Comparison of ENCODE assay signal across 8 mouse cellular contexts in genomic region chr13:21275021-21275814, GRCm38 (mm10). TPM values are rescaled to one million over a fixed set of nuclear protein-coding genes. Genes with fewer than 3 reads are reported as not detected.
DNase-seq lines count a peak whose midpoint lies in the region; ATAC-seq lines count a peak whose summit lies in the region.

No protein-coding gene starts in this region.

- WGBS in midbrain, embryonic 12.5 days: under 1% methylated on average over 29 of the region's 29 CpGs

- peak overlapping the region; percentile 59 for H3K4me3 ChIP-seq in midbrain, embryonic 12.5 days

- DNase-seq in right cerebral cortex, adult 2 months (ENCODE audit: low spot score in 2 of 2): peak; percentile 58 to 62
- DNase-seq in right cerebral cortex, postnatal 36 days (ENCODE audit: low spot score in 2 of 2): no peak
- DNase-seq in cerebellum, adult 8-10 months: peak; percentile 42
- DNase-seq in layer of hippocampus, postnatal 10 days (ENCODE audit: low spot score in 2 of 2): peak; percentile 22 to 31
- no peak for DNase-seq in urinary bladder, postnatal 36 days (ENCODE audit: low spot score in 2 of 2)
- no peak for DNase-seq in thymus, postnatal 4 days

- H3K4me1 ChIP-seq in midbrain, embryonic 12.5 days: peaks cover 10% of the 10 kb centered on the region; the same call in 1 of the 2 replicates

- H3K9ac ChIP-seq in midbrain, embryonic 12.5 days (replicated peaks): peak overlapping the region; percentile 46

- H3K36me3 ChIP-seq in midbrain, embryonic 12.5 days: no peaks in the 10 kb centered on the region

- H3K4me2 ChIP-seq in midbrain, embryonic 12.5 days (replicated peaks): peak overlapping the region; percentile 59

- peaks cover 13% of the 10 kb centered on the region for H3K27me3 ChIP-seq in midbrain, embryonic 12.5 days

- H3K9me3 ChIP-seq in midbrain, embryonic 12.5 days: no peaks in the 10 kb centered on the region

- H3K27ac ChIP-seq in midbrain, embryonic 12.5 days (replicated peaks): 0 out of 2 replicates have a peak overlapping the region, but pooled peaks have one; percentile 46

- peak; percentile 35 for ATAC-seq in granulocyte monocyte progenitor cell, adult 5-6 weeks (replicated peaks; ENCODE audit: poor library complexity, severe bottlenecking)
- peak; percentile 74 for ATAC-seq in midbrain, embryonic 12.5 days (ENCODE audit: low FRiP score, low read depth)

RNA-seq across cellular contexts. Expression of gene Gpx5, which starts 17.3 kb away (rescaled TPM):
- not detected in 2 replicates for total RNA-seq in granulocyte monocyte progenitor cell, adult 5-6 weeks (2014; fragmentation: Nextera tagmentation)
- total RNA-seq in granulocyte monocyte progenitor cell, adult 5-6 weeks (2017): not detected in 2 replicates
- total RNA-seq in layer of hippocampus, postnatal 10 days (2021): not detected
- not detected in 2 replicates for polyA plus RNA-seq in midbrain, embryonic 12.5 days (2016; fragmentation: Nextera tagmentation; extraction: Ambion mirVana)

RNA-seq across cellular contexts. Expression of gene Gpx6, which starts 36.7 kb away (rescaled TPM):
- not detected in 2 replicates for total RNA-seq in granulocyte monocyte progenitor cell, adult 5-6 weeks (2014; fragmentation: Nextera tagmentation)
- not detected in 2 replicates for total RNA-seq in granulocyte monocyte progenitor cell, adult 5-6 weeks (2017)
- not detected for total RNA-seq in layer of hippocampus, postnatal 10 days (2021)
- not detected in 2 replicates for polyA plus RNA-seq in midbrain, embryonic 12.5 days (2016; fragmentation: Nextera tagmentation; extraction: Ambion mirVana)

Comparison
In these comparisons a context has a peak if more than half of its experiments do, and no peak if none do; other contexts are left out.
1. DNase-seq: peak in right cerebral cortex, adult 2 months (2 of 2), cerebellum, adult 8-10 months (single experiment) and layer of hippocampus, postnatal 10 days (2 of 2); none in right cerebral cortex, postnatal 36 days (0 of 2), urinary bladder, postnatal 36 days (0 of 2) and thymus, postnatal 4 days (single experiment).